Mouse (Mus musculus): ENCODE data around the gene Zfp74. TPM values are rescaled to one million over a fixed set of nuclear protein-coding genes. Genes with fewer than 3 reads are reported as not detected.
"Not testable (repeated sequence)": the region's sequence is repeated elsewhere in the genome, so short reads cannot be mapped to it uniquely, and the experiment has no call there.

Zfp74 gene
- total RNA-seq, 2 experiments from 2014 or later: 17.4 to 19.0 TPM

DNA sequence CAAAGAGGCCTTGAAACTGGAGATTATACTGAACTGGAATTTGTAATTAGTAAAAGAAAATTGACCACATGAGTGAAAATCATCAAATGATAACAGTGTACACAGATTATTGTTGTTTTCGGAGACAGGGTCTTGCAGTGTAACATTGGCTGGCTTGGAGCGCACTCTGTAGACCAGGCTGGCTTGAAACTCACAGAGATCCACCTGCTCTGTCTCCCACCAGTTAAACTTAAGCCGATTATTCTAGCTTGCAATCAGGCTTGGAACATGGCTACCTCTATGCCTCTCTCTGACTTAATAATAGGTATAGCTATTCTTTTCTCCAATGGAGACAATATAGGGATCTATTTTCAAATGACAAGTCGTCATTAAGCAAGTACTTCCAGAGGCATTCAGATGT, 28.5 kb upstream of the Zfp74 start:
- H3K4me3 ChIP-seq: no peak overlapping the region

GRCm38 (mm10) chr7:29981860-29982259, 28.0 kb upstream of the Zfp74 start:
- no peak for TF ChIP-seq CTCF (IDR thresholded peaks at IDR 0.05)
- DNase-seq (ENCODE audit: extremely low spot score in 1 of 2, low spot score in 2 of 2): no peak
- Histone ChIP-seq H3K4me3 (no peak overlapping the region), H3K27ac (no peak overlapping the region)
- intact Hi-C loops (cut with DNase I): loop anchor here (2.0 kb wide), 2 partner anchors 27 to 163 kb away; partner anchors contain the start of gene Zfp74

More for the DNA sequence above, 28.5 kb upstream of the Zfp74 start:
- intact Hi-C loops (cut with DNase I): loop anchor here (2.0 kb wide), 2 partner anchors 28 to 164 kb away; partner anchors contain the start of gene Zfp74
- no peak for DNase-seq (ENCODE audit: extremely low spot score in 1 of 2, low spot score in 2 of 2)
- no peak overlapping the region for H3K27ac ChIP-seq
- no peak for TF ChIP-seq CTCF (IDR thresholded peaks at IDR 0.05)

DNA sequence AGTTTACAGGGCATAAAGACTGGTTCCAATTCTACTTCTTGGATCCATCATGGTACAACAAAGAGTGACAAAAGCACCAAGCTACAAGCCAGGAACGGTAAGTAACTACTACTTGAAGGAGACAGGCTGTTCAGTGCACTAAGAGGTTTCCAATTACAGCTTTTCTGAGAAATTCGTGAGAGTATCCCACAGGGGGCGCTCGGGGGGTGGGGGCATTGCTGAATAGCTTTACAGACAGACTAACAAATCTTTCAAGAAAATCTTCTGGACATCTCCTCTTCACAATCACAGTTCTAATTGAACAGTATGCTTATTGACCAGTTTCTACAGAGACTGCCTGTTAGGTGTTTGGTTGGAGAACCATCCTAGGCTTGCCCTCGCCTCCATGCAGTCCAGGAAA, 27.6 kb upstream of the Zfp74 start:
- Histone ChIP-seq H3K27ac (no peak overlapping the region), H3K4me3 (no peak overlapping the region)
- no peak; the same call in 1 of the 2 replicates for TF ChIP-seq CTCF (IDR thresholded peaks at IDR 0.05)
- no peak for DNase-seq (ENCODE audit: extremely low spot score in 1 of 2, low spot score in 2 of 2)
- intact Hi-C loops (cut with DNase I): no loop called here

- TF ChIP-seq CTCF (IDR thresholded peaks at IDR 0.05): no peak
Measured at GRCm38 (mm10) chr7:29980761-29981160, 26.9 kb upstream of the Zfp74 start.

GRCm38 (mm10) chr7:29970686-29971085, 16.8 kb upstream of the Zfp74 start:
- H3K4me3 ChIP-seq: no peak overlapping the region
- H3K27ac ChIP-seq: no peak overlapping the region
- DNase-seq (ENCODE audit: extremely low spot score in 1 of 2, low spot score in 2 of 2): no peak
- TF ChIP-seq CTCF (IDR thresholded peaks at IDR 0.05): no peak
- intact Hi-C loops (cut with DNase I): no loop called here

More at GRCm38 (mm10) chr7:29980761-29981160, 26.9 kb upstream of the Zfp74 start:
- DNase-seq (ENCODE audit: extremely low spot score in 1 of 2, low spot score in 2 of 2): no peak
- intact Hi-C loops (cut with DNase I): no loop called here
- Histone ChIP-seq H3K27ac (no peak overlapping the region), H3K4me3 (no peak overlapping the region)

GRCm38 (mm10) chr7:29965115-29965810, 11.4 kb upstream of the Zfp74 start:
- DNase-seq (ENCODE audit: extremely low spot score in 1 of 2, low spot score in 2 of 2); H3K4me3 ChIP-seq; intact Hi-C loops (cut with DNase I); H3K27ac ChIP-seq: not testable (repeated sequence)

- no peak; the same call in 1 of the 2 replicates for TF ChIP-seq CTCF (IDR thresholded peaks at IDR 0.05)
- H3K27ac ChIP-seq: no peak overlapping the region
- intact Hi-C loops (cut with DNase I): no loop called here
- H3K4me3 ChIP-seq: no peak overlapping the region
- no peak for DNase-seq (ENCODE audit: extremely low spot score in 1 of 2, low spot score in 2 of 2)
Measured at GRCm38 (mm10) chr7:29959004-29959403, 5.1 kb upstream of the Zfp74 start.

- intact Hi-C loops (cut with DNase I): no loop called here
- no peak for DNase-seq (ENCODE audit: extremely low spot score in 1 of 2, low spot score in 2 of 2)
- H3K4me3 ChIP-seq: no peak overlapping the region
- no peak overlapping the region for H3K27ac ChIP-seq
- no peak for TF ChIP-seq CTCF (IDR thresholded peaks at IDR 0.05)
Measured at GRCm38 (mm10) chr7:29958125-29958724, 4.3 kb upstream of the Zfp74 start.

DNA sequence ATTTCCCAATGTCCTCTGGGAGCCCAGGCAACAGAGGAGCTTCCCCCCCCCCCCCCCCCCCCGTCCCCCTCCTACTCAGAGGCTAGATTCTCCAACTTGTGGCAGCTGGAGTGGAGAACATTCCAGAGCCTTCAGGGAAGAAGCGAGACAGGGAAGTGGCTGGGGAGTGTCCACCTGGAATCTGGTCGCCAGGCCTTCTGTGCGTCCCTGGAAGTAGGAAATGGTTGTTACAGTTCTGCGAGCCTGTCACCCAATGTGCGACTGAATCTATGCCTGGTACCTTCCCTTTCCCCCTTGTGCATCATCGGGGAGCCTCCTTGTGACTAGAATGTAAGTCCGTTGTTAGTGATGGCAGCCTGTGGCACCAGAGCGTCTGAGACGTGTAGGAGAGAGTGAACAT, 2.4 kb upstream of the Zfp74 start:
- Histone ChIP-seq H3K4me3 (peak overlapping the region; percentile 40), H3K27ac (peak overlapping the region; percentile 24; the same call in 1 of the 2 replicates)
- intact Hi-C loops (cut with DNase I): no loop called here
- DNase-seq (ENCODE audit: extremely low spot score in 1 of 2, low spot score in 2 of 2): peak in 1 of 2 experiments; percentile 33
- no peak for TF ChIP-seq CTCF (IDR thresholded peaks at IDR 0.05)

- Histone ChIP-seq H3K27ac (no peak overlapping the region), H3K4me3 (peak overlapping the region; percentile 88)
Measured at GRCm38 (mm10) chr7:29954731-29955130, 842 bp upstream of the Zfp74 start.

GRCm38 (mm10) chr7:29953086-29953485, 803 bp downstream of the Zfp74 start:
- no peak for TF ChIP-seq CTCF (IDR thresholded peaks at IDR 0.05)
- Histone ChIP-seq H3K4me3 (peak overlapping the region; percentile 88), H3K27ac (peak overlapping the region; percentile 96)
- no peak for DNase-seq (ENCODE audit: extremely low spot score in 1 of 2, low spot score in 2 of 2)
- intact Hi-C loops (cut with DNase I): loop anchor here (1.0 to 5.0 kb wide), 3 partner anchors 45 to 139 kb away; partner anchors contain the start of genes Gm26920, Zfp14, Zfp260 and Zfp383

More at GRCm38 (mm10) chr7:29954731-29955130, 842 bp upstream of the Zfp74 start:
- DNase-seq (ENCODE audit: extremely low spot score in 1 of 2, low spot score in 2 of 2): no peak
- intact Hi-C loops (cut with DNase I): loop anchor here (2.0 to 5.0 kb wide), 2 partner anchors 28 to 138 kb away; partner anchors contain the start of genes Gm26920, Zfp260, Zfp566 and Zfp568
- peak; percentile 60 for TF ChIP-seq CTCF (IDR thresholded peaks at IDR 0.05)

DNA sequence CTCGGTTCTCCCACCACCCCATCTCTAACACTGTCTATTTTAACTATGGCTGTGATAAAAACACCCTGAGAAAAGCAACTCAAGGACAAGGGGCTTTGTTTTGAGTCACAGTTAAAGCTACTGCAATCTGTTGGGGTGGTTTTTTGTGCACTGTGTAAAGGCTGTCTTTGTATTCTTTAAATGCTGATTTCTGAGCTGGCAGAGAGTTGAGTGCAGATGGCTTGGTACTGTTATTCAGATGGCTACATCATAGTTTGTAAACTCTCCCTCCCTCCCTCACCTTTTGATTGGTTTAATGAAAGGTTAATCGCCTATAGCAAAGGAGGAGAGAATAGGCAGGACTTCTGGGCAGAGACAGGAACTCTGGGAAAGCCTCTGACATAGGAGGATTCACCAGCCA, 9.7 kb downstream of the Zfp74 start:
- TF ChIP-seq CTCF (IDR thresholded peaks at IDR 0.05): no peak
- Histone ChIP-seq H3K4me3 (no peak overlapping the region), H3K27ac (no peak overlapping the region)
- DNase-seq (ENCODE audit: extremely low spot score in 1 of 2, low spot score in 2 of 2): no peak
- intact Hi-C loops (cut with DNase I): no loop called here

All from left cerebral cortex, adult 2 months (tissue).